Mouse (Mus musculus): Measurements from ENCODE around the gene Wipi1.

Wipi1 gene

GRCm38 (mm10) chr11:109579999-109580398 is 31.8 kb downstream of the Wipi1 start:
- DNase-seq (ENCODE audit: low read depth, low spot score), result no peak

GRCm38 (mm10) chr11:109578536-109578935 is 33.2 kb downstream of the Wipi1 start:
- no peak for DNase-seq (ENCODE audit: low read depth, low spot score)

- DNase-seq (ENCODE audit: low read depth, low spot score), result no peak
Observed at GRCm38 (mm10) chr11:109575832-109576231, 35.9 kb downstream of the Wipi1 start.

GRCm38 (mm10) chr11:109574604-109575003 is 37.2 kb downstream of the Wipi1 start:
- no peak for DNase-seq (ENCODE audit: low read depth, low spot score)

- no peak for DNase-seq (ENCODE audit: low read depth, low spot score)
Observed at GRCm38 (mm10) chr11:109572051-109572450, 39.7 kb downstream of the Wipi1 start.

- no peak for DNase-seq (ENCODE audit: low read depth, low spot score)
Observed at GRCm38 (mm10) chr11:109569809-109570208, 42.0 kb downstream of the Wipi1 start.

- no peak for DNase-seq (ENCODE audit: low read depth, low spot score)
Observed at GRCm38 (mm10) chr11:109569007-109569618, 42.7 kb downstream of the Wipi1 start.

GRCm38 (mm10) chr11:109564466-109565214 is 47.1 kb downstream of the Wipi1 start:
- no peak for DNase-seq (ENCODE audit: low read depth, low spot score)

GRCm38 (mm10) chr11:109563708-109564107 is 48.1 kb downstream of the Wipi1 start:
- DNase-seq (ENCODE audit: low read depth, low spot score), result no peak

- DNase-seq (ENCODE audit: low read depth, low spot score), result no peak
Observed at GRCm38 (mm10) chr11:109561445-109561844, 50.3 kb downstream of the Wipi1 start.

- DNase-seq (ENCODE audit: low read depth, low spot score), result peak; percentile 75
Observed at GRCm38 (mm10) chr11:109560793-109561257, 50.9 kb downstream of the Wipi1 start.

GRCm38 (mm10) chr11:109559241-109559640 is 52.5 kb downstream of the Wipi1 start:
- DNase-seq (ENCODE audit: low read depth, low spot score), result no peak

GRCm38 (mm10) chr11:109557419-109557818 is 54.3 kb downstream of the Wipi1 start:
- DNase-seq (ENCODE audit: low read depth, low spot score), result no peak

- no peak for DNase-seq (ENCODE audit: low read depth, low spot score)
Observed at GRCm38 (mm10) chr11:109556130-109556529, 55.6 kb downstream of the Wipi1 start.

- no peak for DNase-seq (ENCODE audit: low read depth, low spot score)
Observed at GRCm38 (mm10) chr11:109554443-109554842, 57.3 kb downstream of the Wipi1 start.

- no peak for DNase-seq (ENCODE audit: low read depth, low spot score)
Observed at GRCm38 (mm10) chr11:109553921-109554320, 57.8 kb downstream of the Wipi1 start.

- no peak for DNase-seq (ENCODE audit: low read depth, low spot score)
Observed at GRCm38 (mm10) chr11:109549599-109550290, 62.0 kb downstream of the Wipi1 start.

- DNase-seq (ENCODE audit: low read depth, low spot score), result no peak
Observed at GRCm38 (mm10) chr11:109547652-109548051, 64.1 kb downstream of the Wipi1 start.

GRCm38 (mm10) chr11:109546305-109547001 is 65.3 kb downstream of the Wipi1 start:
- DNase-seq (ENCODE audit: low read depth, low spot score), result no peak

- DNase-seq (ENCODE audit: low read depth, low spot score), result no peak
Observed at GRCm38 (mm10) chr11:109545700-109546143, 66.0 kb downstream of the Wipi1 start.

- DNase-seq (ENCODE audit: low read depth, low spot score), result no peak
Observed at GRCm38 (mm10) chr11:109545265-109545664, 66.5 kb downstream of the Wipi1 start.

- no peak for DNase-seq (ENCODE audit: low read depth, low spot score)
Observed at GRCm38 (mm10) chr11:109544432-109544831, 67.3 kb downstream of the Wipi1 start.

All from ES-CJ7 (cell line).